Mouse (Mus musculus) ES-E14 (cell line): ENCODE measurements around the gene Ifna5.
"Not testable (repeated sequence)": the region's sequence is repeated elsewhere in the genome, so short reads cannot be mapped to it uniquely, and the experiment has no call there.

Experiments
- CHD2 ChIP-seq: IDR thresholded peaks from 2 replicates; pipeline ENCODE4 v1.6.1; 2014; ENCODE audit warnings: mild to moderate bottlenecking, low read depth, low read length, inconsistent platforms
- HCFC1 ChIP-seq: IDR thresholded peaks from 2 replicates; pipeline ENCODE4 v1.6.1; 2012; ENCODE audit warnings: low read length, inconsistent platforms, borderline replicate concordance; ENCODE audit not compliant: insufficient read depth
- MAFK ChIP-seq: IDR thresholded peaks from 2 replicates; pipeline ENCODE4 v1.6.1; 2014; ENCODE audit warnings: mild to moderate bottlenecking, low read depth, low read length, inconsistent platforms; ENCODE audit not compliant: insufficient read depth
- ZC3H11A ChIP-seq: IDR thresholded peaks from 2 replicates; pipeline ENCODE4 v1.6.1; 2012; ENCODE audit warnings: low read depth, mild to moderate bottlenecking, inconsistent platforms, low read length, borderline replicate concordance
- ZNF384 ChIP-seq: IDR thresholded peaks from 2 replicates; pipeline ENCODE4 v1.6.1; 2012; ENCODE audit warnings: low read depth, low read length, inconsistent platforms

DNA sequence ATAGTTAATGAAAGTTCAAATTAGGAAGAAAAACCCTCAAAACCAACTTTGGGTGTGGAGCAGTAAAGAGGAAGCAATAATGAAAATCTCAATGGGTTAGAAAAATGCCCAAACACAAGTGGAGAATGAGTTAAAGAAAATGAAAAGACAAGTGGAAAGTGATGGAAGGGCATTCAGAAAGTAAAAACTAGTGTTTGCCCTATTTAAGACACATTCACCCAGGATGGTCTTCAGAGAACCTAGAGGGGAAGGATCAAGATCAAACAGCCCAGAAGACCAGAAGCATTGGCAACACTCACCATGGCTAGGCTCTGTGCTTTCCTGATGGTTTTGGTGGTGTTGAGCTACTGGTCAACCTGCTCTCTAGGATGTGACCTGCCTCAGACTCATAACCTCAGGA lies 8.2 kb upstream of the Ifna5 start, which contains the start of gene Ifna6:
- TF ChIP-seq HCFC1, MAFK, CHD2, ZNF384, ZC3H11A: not testable (repeated sequence)
